Mouse (Mus musculus) skeletal muscle tissue, adult 2 months (tissue): ENCODE measurements at regions not wholly inside any gene's neighbourhood (a gene's known extent, or its start where the extent isn't known, plus 50 kb on each side); places are given as distances from the start of the nearest gene placed in this dataset.
"Not testable (repeated sequence)": the region's sequence is repeated elsewhere in the genome, so short reads cannot be mapped to it uniquely, and the experiment has no call there.

Experiments used
- DNase-seq: peaks from one replicate; pipeline ENCODE4 v3.0.0-alpha.2; 2012; ENCODE audit warnings: low read depth, low spot score

DNA sequence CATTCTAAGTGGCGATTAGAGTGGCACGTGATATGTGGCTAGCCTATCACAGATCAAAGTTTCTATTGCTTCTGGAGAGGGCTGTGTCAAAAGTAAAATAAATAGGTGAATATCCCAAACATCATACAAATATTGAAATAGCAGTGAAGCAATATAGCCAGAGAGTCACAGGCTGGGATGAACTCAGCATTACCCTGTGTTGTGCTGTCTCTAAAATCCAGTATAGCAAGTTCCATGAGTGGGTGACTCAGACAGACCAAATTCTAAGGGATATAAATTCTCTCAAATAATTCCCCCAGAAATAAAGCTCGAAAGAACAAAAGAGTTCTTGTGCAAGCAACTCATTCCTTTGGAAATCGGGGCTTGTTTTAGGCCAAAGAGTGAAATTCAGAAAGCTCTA is 943.2 kb downstream of the Diaph3 start:
- no peak for DNase-seq

DNA sequence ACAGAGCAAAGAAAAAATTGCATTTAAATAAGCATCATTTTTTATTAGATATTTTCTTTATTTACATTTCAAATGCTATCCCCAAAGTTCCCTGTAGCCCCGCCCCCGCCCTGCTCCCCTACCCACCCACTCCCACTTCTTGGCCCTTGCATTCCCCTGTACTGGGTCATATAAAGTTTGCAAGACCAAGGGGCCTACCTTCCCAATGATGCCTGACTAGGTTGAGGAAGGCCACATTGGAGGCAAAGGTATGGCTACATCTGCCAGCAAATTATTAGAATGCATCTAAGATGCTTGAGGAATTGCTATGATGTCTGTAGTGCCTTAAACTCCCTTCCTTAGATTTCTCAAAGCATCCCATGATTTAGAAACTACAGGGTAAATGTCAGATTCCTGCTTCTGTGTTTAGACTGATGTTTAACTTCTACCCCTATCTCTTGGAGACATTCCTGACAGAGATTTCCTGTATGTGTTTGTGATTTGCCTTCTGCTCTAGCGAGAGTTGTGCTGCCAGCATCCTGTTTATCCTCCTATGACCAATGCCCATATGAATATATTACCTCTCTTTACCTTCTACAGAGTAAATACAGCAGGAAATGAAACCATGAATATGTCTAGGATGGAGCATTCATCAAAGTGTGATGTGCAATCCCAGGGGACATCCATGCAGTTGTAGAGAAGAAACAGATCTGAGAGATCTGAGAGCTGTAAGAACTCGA is 956.2 kb downstream of the Diaph3 start:
- no peak for DNase-seq

DNA sequence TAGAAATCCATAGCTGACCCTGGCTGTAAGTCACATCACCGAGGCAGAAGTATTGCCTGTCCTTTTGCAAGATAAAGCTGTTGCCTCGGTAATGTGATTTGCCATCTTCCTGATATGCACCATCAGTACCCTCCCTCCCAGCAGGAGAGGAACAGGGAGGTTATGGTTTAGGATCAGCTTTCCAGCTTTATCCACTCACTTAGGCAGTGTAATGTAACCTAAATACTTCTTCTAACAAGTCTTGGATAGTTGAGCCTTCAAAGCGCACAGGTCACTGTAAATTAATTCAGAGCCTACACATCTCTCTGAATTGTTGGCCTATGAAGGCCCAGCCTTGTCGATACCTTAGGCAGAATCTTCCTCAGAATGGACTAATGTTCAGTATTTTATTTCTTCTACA is 962.5 kb downstream of the Diaph3 start:
- no peak for DNase-seq

DNA sequence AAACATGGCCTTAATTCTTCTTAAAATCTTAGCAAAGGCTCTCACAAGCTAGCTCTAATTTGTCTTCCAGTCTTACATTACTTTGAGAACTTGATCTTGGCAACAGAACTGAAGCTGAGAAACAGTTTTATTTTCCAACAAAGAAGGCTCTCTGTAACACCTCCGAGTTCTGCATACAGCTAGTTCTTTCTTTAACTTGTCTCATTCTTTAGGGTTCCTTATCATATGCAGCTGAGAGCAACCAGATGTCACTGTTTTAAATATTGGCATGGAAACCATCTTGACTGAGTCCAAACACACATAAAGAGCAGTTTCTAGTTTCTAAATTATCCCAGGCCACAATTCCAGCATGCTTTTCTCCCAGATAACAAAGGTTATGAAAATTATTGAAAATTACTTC is 969.9 kb downstream of the Diaph3 start:
- DNase-seq = no peak

DNA sequence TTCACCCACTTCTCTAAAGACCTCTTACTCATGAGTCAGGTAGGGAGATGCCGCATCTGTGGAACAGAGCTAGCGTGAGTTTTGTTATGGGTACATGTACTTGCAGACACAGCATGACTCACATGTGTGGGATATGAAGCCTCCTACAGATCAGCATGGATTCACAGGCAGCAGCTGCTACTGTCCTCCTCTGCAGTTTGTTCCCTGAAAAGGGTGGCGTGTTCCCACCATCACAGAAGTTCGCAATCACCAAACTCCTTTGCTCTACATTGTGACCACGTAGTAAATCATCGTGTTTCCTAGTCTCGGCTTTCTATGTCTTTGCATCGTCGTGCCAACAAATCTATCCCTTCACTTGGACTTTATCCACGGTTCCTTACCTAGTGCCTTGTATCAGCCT is 981.9 kb downstream of the Diaph3 start:
- no peak for DNase-seq

DNA sequence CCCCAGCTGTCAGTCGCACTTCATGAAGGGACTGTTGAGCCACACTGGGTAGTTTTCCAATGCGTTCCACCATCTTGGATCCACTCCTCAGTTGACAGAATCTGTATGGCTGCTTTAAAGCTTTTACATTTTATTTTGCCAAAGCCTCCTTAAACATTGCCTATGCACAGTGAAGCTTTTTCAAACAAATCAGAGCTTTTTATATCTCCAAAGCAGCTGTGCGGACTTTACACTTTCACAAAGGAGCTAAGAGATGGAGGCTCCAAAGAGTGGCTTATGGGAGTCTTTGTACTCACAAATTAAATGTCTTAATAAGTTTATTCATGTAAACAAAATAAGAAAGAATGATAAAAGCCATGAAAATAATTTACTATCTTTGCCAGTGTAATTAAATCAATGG is 986.3 kb downstream of the Diaph3 start:
- DNase-seq = no peak

DNA sequence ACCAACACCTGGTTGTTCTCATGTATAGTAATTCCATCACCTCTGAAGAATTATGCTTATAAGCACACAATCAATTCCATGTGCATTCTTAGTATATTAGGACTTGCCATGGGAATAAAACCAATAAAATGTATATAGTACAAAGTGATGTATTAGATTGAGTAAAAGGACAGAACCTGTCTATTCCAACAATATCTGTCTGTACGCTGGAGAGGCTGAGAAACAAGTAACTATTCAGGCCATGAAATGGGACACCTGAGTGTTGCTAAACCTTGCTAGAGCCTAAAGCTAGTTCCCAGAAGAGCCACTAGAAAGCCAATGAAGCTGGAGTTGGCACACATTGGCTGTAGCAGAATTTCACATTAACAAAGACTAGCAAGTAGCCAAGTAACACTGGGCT is 989.8 kb downstream of the Diaph3 start:
- no peak for DNase-seq

DNA sequence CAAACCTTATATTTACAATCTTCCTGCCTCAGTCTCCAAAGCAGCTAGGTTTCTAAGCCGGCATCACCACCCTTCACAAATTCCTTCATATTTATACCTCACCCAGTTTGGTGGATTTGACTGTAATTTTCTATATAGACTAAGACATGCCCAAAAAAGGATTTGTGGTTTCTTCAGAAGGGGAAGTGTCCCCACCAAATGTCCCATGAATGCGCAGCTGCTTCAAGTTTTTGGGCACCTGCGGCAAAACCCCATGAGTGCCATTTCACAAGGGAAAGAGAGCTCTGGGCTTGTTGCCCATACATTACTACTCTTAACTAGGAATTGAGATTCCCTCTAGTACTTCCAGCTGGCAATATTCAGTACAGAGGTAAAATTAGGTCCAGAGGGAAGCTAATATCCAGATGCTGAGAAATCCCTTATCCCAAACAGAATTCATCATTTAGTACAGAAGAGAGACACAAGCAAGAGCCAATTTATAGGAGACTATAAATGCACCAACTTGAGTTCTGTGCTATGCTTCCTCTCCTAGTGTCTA is 990.6 kb downstream of the Diaph3 start:
- DNase-seq = no peak

DNA sequence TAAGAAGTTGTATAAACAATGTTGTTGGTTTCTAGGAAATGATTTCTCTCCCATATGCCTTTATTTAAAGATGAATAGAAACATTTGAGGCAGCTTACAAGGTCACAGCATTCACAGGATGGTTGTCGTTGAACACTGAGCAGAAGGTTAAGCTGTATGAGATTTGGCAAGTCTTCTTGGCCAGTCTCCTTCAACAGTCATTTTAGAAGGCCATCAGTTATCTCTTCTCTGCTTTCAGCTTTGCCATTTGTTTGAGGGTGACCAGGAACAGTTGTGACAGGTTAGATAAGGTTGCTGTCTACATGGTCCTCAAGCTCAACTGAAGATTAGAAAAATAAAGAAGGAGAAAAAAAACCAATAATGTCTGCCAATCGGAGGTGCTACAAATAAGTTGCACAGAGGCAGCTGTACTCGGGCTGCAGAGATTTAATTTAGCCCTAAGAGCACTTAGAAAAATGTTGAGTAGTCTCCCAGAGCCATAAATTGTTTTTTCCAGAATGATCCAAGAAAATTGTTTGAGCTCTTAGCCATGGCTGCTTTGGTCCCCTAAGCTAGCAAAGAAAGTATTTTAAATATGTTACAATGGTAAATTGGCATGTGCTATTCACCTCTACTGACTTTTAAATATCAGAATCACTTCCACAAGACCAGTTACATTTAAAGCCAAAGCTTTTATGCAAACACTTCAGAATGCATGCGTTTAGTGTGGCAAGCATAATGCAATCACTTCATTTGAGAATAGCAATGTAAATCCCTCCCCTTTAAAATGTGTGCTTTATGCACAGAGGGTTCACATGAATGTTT is 1025.6 kb downstream of the Diaph3 start:
- DNase-seq = no peak

DNA sequence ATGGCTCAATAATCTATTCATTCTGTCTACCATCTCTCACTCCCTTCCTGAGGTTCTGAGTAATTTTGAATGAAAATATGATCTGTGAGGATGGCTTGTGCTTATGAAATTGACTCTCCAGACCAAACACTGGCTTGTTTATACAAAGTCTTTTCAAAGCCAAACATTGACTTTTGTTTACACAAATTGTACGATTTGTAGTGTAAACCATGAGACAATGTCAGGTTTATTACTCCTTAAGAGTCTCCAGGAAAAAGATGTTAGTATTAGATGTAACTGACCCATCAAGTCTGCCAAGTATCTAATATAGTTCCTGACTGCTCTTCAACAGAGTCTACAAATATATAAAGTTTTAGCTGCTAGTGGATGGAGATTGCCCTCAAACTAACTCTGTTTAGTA is 1039.5 kb downstream of the Diaph3 start:
- DNase-seq = no peak

DNA sequence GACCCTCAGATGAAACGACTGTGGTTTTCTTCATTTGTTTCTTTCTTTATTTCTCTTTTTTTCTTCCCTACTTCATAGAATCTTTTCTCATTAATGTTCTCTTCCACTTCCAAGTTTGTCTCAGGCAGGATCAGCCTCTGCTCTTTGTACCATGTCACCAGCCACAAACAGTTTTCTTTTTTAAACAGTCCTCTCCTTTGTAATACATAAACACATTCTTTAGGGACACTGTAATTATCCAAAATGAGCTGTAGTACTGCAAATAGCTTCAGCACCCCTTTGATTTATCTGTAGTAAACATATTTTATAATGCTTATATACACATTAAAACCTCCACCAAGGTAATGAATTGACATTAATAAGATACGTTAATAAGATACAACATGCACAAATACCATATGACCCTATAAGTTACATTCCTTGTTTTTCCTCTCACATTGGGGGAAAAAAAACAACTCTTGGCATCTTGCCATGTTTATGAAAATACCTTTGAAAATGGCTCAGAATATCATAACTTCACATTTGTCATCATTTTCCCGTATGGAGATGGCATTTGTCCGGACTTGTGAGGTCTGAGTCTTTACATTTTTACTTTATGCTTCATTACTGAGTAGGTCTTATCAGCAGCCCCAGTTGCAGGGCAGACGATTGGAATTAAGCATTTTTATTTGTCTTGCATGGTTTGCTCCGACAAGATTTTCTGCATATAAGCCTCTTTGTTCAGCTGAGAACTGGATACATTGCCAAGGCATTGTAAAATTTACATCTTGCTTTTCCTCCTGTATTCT is 1070.5 kb downstream of the Diaph3 start:
- no peak for DNase-seq

DNA sequence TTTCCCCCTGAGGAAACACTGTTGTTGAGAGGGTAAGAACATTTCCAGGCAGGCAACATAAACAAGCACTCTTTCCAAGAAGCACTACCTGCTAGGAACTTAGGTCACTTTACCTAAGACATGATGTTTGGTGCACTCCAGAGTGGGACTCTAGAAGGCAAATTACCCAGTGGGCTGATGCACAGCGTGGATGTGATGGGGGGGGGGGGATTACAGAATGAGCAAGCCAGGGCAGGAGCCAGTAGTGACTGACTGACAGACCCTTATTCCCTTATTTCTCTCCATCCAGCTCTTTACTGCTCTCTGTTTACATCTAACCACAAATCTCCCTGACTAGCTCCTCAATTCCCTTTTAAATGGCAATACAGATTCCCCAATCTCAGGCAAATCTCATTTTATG is 1071.7 kb downstream of the Diaph3 start:
- DNase-seq = no peak

DNA sequence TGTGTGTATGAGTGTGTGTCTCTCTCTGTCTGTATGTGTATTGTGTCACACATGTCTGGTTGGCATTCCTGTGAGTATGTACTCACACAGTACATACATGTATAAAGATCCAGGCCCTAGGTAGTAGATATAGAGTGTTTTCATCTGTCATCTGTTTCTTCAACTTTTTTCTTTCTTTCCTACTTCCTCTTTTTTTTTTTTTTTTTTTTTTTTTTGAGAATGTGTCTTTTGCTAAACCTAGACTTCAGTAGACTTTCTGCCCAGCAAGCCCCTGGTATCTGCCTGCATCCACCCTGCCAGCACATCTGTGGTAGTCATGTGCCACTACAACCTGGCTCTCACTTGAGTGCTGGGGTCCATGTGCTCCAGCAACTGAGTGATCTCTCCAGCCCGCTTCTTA is 1073.3 kb downstream of the Diaph3 start:
- DNase-seq = no peak

DNA sequence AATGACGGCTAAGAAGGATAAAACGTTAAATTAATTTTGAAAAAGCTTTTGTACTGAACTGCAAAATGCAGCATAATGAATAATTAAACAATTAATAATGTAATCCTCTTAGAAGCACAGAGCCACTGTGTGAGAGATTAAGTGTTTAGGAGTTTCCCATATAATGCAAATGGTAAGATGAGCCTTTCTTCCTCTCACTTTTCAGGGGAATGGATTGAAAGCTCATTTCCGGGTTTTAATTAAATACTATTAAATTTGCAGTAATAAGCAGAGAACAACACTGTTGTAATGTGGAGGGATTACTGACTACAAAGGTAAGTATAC is 1077.5 kb downstream of the Diaph3 start:
- DNase-seq = no peak

DNA sequence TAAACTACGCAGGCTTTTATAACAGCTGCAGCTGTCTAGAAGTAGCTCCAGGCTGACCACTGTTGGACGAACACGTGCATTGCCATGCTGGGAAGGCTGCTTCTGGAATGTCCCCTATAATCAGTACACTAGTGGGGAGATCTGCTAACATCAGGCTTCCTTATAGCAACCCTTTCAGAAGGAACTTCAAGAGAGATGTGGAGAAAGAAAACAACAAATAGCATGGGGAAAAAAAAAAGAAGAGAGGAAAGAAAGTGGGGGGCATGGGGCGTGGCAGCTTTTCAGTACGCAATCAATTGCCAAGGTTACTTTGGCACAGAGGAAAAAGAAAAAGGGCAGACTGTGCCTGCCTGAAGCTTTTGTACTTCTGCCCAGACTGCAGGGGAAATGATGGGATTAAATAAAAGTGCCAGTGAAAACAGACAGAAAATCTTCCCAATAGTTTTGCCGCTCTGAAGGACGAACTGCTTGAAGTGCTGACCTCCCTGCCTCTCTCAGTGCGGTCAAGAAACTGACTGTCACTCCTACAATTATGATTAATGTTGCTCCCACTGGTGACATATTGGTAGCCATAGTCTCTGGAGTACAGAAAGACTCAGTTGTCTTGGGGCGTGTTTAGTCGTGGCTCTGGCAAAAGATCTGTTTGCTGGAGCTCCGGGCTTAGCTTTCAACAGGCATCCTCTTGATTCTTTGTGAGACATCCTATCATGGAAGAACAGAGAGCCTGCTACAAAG is 1078.0 kb downstream of the Diaph3 start:
- DNase-seq = no peak

DNA sequence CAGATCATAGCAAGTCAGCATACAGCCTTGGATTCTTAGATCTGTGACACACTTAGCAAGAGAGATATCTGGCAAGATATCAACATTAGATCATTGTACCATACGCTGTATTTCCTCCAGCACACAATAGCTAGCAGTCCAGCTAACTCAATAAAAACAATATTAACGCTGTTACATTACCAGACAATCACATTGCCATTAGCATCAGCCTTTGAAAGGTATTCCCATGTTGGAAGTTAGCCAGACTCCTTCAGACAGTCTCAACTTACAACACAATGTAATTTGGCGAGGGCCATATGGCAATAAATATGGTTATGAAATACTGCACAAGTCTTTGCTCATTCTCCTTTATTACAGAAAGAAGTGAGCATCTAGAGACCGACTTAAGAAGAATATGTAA is 1084.0 kb downstream of the Diaph3 start:
- no peak for DNase-seq

DNA sequence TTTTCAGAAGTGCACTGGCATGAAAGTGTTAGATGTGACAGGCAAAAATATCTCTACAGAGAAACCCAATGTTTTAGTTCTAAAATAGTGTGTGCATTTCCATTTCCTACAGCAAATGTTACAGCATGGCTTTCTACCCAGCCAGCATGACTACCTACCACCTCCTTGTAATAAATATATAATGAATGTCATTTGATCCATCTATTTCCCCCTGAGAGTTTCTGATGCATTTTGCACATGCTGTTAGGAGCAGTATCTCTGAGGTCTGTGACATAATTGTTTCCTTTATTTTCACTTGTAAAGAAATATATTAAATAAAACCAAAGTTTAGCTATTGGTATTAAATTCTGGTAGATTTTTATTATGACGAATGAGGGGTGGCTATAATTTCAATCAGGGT is 1086.4 kb downstream of the Diaph3 start:
- DNase-seq = no peak

DNA sequence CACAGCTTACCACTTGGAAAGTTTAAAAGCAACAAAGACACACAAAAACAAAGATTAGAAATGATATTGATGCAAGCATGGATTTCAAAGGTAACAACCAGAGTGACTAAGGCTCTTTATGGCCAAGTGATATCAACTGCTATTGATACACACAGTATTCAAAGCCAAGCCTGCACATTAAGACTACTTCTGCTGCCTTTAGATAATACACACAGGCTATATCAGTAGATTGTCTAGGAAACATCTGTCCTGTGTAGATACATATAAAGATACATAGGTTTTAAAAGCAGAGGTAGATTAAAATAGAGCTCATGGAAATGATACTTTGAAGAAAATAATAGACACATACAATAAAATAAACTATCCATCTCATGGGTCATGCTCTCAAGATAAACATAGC is 1111.6 kb downstream of the Diaph3 start:
- no peak for DNase-seq

DNA sequence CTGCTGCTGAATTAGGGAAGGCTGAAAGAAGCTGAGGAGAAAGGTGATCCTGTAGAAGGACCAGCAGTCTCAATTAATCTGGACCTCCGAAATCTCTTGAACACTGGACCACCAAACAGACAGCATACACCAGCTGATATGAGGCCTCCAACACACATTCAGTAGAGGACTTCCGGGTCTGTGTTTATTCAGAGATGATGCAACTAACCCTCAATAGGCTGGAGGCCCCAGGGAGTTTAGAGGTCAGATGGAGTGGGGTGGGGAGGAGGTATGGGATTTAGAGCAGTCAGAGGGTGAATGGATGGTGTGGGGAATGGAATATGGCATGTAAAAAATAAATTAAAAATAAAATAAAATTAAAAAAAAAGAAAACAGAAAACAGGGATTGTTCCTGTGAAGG is 1123.4 kb downstream of the Diaph3 start:
- not testable (repeated sequence) for DNase-seq
